Mouse (Mus musculus) hindbrain, embryonic 16.5 days (tissue): ENCODE measurements around the gene Xlr3b. TPM values are rescaled to one million over a fixed set of nuclear protein-coding genes. Genes with fewer than 3 reads are reported as not detected.
"Not testable (repeated sequence)": the region's sequence is repeated elsewhere in the genome, so short reads cannot be mapped to it uniquely, and the experiment has no call there.

ENCODE experiments used
- ATAC-seq: fragments of 200-750 bp; cut with Nextera tagmentation; 2 replicates; pipeline ENCODE4 v1.8.0; 2017; ENCODE audit warnings: moderate TSS enrichment, moderate library complexity
- H3K27ac ChIP-seq: fragments of 300-500 bp; sonication (generic); 2 replicates; pipeline ENCODE4 v1.5.1; 2014; ENCODE audit warnings: low read depth, mild to moderate bottlenecking, control low read depth, low read length, moderate library complexity
- H3K27me3 ChIP-seq: fragments of 300-500 bp; sonication (generic); replicated peaks from 2 replicates; pipeline ENCODE4 v1.6.1; 2014; ENCODE audit warnings: low read length; ENCODE audit not compliant: control insufficient read depth, insufficient read depth
- H3K36me3 ChIP-seq: fragments of 300-500 bp; sonication (generic); 2 replicates; pipeline ENCODE4 v1.6.1; 2014; ENCODE audit warnings: mild to moderate bottlenecking, low read length, moderate library complexity, mixed read lengths; ENCODE audit not compliant: control insufficient read depth, insufficient read depth
- H3K4me1 ChIP-seq: fragments of 300-500 bp; sonication (generic); 2 replicates; pipeline ENCODE4 v1.6.1; 2014; ENCODE audit warnings: low read depth, low read length; ENCODE audit not compliant: control insufficient read depth, insufficient read depth
- H3K4me2 ChIP-seq: fragments of 300-500 bp; sonication (generic); 2 replicates; pipeline ENCODE4 v1.6.1; 2014; ENCODE audit warnings: mild to moderate bottlenecking, low read length, control low read depth, moderate library complexity
- H3K4me3 ChIP-seq: fragments of 300-500 bp; sonication (generic); 2 replicates; pipeline ENCODE4 v1.5.1; 2014; ENCODE audit warnings: mild to moderate bottlenecking, low read length, control low read depth, moderate library complexity
- H3K9ac ChIP-seq: fragments of 300-500 bp; sonication (generic); 2 replicates; pipeline ENCODE4 v1.6.1; 2014; ENCODE audit warnings: low read depth, mild to moderate bottlenecking, control low read depth, low read length, moderate library complexity
- H3K9me3 ChIP-seq: fragments of 300-500 bp; sonication (generic); 2 replicates; pipeline ENCODE4 v1.6.1; 2014; ENCODE audit warnings: mild to moderate bottlenecking, low read length, moderate library complexity; ENCODE audit not compliant: control insufficient read depth
- WGBS: fragments of 180-500 bp; shearing (Covaris S2); extraction: QIAGEN DNeasy Blood & Tissue Kit; methylation state at CpG from one replicate; pipeline ENCODE4 v1.1.7; 2014; 5-methylcytosine and 5-hydroxymethylcytosine counted together
- polyA plus RNA-seq: library from polyadenylated mRNA; unstranded; fragments of >200 nt; fragmentation: Nextera tagmentation; extraction: Ambion mirVana; gene quantifications from 2 replicates; pipeline ENCODE4 v1.2.1, GENCODE M21; 2015

The Xlr3b gene
- polyA plus RNA-seq = 12.7 and 16.0 TPM in 2 replicates

DNA sequence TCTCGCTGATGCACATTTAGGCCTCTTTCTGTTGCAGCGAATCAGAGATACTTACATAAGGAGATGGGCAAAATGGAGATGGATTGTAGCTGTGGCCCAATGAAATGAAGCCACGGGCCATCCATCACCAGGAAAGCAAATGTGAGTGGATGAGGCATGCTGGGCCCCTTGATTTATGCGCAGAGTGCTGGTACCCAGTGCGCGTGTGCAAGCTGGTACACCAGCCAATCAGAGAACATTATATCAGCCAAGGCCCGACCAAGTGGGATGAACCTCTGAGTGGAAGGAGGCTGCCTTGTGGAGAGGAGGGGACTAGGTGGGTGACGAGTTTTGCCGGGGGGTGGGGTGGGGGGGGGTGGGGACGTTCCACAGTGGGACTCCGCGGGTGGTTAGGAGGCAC is at the start of gene Xlr3b:
Gene Xlr3b, plus strand, starts transcription at position 274 of the 400 bp plus-strand sequence.
- H3K27me3 ChIP-seq, H3K9ac ChIP-seq, H3K27ac ChIP-seq, H3K4me2 ChIP-seq, H3K36me3 ChIP-seq, H3K9me3 ChIP-seq, H3K4me3 ChIP-seq, H3K4me1 ChIP-seq: not testable (repeated sequence)
- ATAC-seq = peak; percentile 64
- WGBS = 89% methylated on average over 12 of the region's 12 CpGs

DNA sequence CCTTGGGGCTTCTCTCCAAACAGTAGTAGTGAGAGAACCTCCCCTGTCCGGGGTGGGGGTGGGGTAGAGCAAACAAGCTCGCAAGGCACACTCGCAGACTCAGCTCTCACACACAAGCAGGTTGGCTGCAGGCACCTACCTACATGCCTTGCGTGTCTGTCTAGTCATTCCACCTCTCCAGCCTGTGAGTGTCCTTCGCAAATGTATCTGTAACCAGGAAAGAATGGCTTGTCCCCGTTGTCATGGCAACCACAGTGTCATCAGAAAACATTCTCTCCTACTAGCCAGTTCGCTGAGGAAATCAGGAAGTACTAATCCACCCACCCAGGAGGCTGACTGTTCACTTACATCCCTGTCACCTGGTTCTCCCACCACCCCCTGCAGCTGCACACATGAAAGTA is 48.8 kb upstream of the Xlr3b start:
- H3K9me3 ChIP-seq, H3K27me3 ChIP-seq, H3K9ac ChIP-seq, H3K4me1 ChIP-seq, H3K4me2 ChIP-seq, H3K36me3 ChIP-seq, H3K27ac ChIP-seq, H3K4me3 ChIP-seq: not testable (repeated sequence)
- WGBS = no CpG with 5 or more reads among the region's 7 CpGs
- peak; percentile 88 for ATAC-seq

DNA sequence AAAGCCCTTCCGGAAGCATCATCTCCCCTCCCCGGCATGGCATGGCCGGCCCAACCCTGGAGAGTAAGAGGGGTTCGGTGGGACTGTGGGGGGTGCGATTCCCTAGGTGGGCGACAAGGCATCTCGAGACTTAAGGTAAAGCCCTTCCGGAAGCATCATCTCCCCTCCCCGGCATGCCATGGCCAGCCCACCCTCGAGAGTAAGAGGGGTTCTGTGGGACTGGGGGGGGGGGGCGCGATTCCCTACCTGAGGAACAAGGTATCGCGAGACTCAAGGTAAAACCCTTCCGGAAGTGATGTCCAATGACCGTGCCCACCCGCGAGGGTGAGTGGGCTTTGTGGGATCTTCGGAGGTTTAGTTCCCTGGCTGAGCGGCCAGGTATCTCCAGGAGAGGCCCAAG is 43.5 kb upstream of the Xlr3b start, which contains the start of gene Xlr5b:
Gene Xlr5b, plus strand, starts transcription at position 301 of the 400 bp plus-strand sequence.
- H3K4me3 ChIP-seq, H3K27ac ChIP-seq, H3K36me3 ChIP-seq, ATAC-seq, H3K9me3 ChIP-seq, H3K4me2 ChIP-seq, H3K4me1 ChIP-seq, H3K9ac ChIP-seq, H3K27me3 ChIP-seq: not testable (repeated sequence)
- no CpG with 5 or more reads among the region's 20 CpGs for WGBS

DNA sequence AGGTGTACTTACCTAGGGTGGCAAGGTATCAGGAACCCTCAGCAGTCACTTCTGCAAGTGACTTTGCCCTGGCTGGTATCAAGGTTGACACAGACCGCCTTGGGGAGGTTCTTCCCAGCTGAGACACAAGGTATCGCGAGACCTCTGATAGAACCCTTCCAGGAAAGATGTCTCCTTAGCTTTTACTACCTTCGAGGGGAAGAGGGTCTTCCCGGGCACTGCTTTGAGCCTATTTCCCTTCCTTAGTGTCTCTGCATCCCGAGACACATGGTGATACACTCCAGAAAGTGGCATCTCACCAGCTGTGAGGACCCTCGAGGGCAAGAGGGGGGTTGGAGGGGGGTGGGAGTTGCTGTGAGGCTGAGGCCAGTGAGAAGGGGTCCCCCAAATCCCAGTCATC is 42.7 kb upstream of the Xlr3b start, which contains the start of gene DXBay18:
Gene DXBay18, minus strand, starts transcription at position 101 of the 400 bp plus-strand sequence.
- not testable (repeated sequence) for H3K4me1 ChIP-seq, H3K9ac ChIP-seq, H3K36me3 ChIP-seq, H3K27ac ChIP-seq, ATAC-seq, H3K4me3 ChIP-seq, H3K4me2 ChIP-seq, H3K27me3 ChIP-seq, H3K9me3 ChIP-seq
- WGBS = no CpG with 5 or more reads among the region's 7 CpGs

DNA sequence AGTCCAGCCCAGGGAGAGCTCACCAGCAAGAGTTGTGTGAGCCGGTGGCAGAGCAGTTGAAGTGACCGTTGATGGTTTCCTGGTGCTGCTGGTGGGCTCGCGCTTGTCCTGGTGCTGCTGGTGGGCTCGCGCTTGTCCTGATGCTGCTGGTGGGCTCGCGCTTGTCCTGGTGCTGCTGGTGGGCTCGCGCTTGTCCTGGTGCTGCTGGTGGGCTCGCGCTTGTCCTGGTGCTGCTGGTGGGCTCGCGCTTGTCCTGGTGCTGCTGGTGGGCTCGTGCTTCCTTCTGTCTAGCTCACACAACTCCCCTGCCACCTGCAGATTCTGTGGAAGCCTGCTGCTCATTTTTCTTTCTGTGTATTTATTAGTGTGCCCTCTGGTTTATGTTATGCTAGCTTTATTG is 15.1 kb upstream of the Xlr3b start, which contains the start of gene Spin2d:
Gene Spin2d, minus strand, starts transcription at position 101 of the 400 bp plus-strand sequence.
- 91% methylated on average over 6 of the region's 15 CpGs for WGBS
- ATAC-seq, H3K4me1 ChIP-seq, H3K9ac ChIP-seq, H3K36me3 ChIP-seq, H3K27me3 ChIP-seq, H3K4me2 ChIP-seq, H3K27ac ChIP-seq, H3K9me3 ChIP-seq, H3K4me3 ChIP-seq: not testable (repeated sequence)

DNA sequence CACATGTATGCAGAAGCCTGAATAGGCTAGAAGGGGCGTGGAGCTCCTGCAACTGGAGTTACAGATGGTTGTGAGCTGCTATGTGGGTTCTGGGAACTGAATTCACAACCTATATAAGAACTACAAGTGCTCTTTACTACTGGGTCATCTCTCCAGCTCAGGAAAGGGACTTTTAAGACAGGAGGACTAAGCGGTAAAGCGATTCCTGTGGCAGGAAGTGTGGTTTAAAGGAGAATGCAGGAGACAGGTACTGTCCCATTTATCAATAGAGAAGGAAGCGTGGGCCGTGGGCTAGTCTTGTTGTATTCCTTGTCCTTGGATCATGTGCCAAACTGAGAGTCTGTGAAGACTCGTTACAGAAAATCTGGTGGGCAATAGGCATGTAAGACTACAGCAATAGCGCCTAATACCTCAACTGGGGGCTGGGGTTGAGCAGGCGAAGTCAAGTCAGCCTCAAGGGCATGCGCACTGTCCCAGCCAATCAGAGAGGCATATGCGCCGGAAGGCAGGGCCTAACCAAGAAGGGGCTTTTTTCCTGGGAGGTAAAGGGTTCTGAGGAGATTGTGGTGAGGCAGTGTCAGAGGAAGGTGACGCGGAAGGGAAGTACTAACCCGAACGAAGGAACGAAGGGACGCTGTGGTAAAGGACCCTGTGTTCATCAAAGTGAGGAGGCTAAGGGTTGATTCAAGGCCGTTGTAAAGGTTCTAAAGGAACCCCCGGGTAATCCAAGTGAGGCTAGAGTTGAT is 22.0 kb downstream of the Xlr3b start, which contains the start of gene Xlr4b:
Gene Xlr4b, plus strand, starts transcription at position 515 of the 746 bp plus-strand sequence.
- H3K27me3 ChIP-seq, H3K27ac ChIP-seq, H3K4me2 ChIP-seq, H3K4me1 ChIP-seq, H3K9me3 ChIP-seq, H3K4me3 ChIP-seq, H3K9ac ChIP-seq, ATAC-seq, H3K36me3 ChIP-seq: not testable (repeated sequence)
- WGBS = 83% methylated on average over 11 of the region's 19 CpGs

DNA sequence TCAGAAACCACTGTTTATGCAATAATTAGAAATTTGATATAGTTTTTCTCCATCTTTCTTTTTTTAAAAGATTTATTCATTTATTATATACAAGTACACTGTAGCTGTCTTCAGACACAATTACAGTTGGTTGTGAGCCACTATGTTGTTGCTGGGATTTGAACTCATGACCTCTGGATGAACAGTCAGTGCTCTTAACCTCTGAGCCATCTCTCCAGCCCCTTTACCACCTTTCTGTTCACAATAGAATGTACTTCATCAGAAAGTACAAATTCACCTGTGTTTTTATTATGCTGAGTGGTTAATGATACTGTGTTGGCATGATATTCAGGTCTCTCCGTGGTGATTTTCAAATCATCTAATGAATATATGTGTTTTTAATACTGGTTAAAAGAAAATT is 33.4 kb downstream of the Xlr3b start:
- no peaks in the 10 kb centered on the region for H3K9me3 ChIP-seq
- ATAC-seq = no peak
- H3K4me1 ChIP-seq = no peaks in the 10 kb centered on the region
- H3K36me3 ChIP-seq = no peaks in the 10 kb centered on the region
- no peak overlapping the region for H3K4me2 ChIP-seq
- WGBS = 44% methylated on average over 1 of the region's 1 CpGs
- no peak overlapping the region for H3K27ac ChIP-seq
- H3K9ac ChIP-seq = no peak overlapping the region
- no peak overlapping the region for H3K4me3 ChIP-seq
- no peaks in the 10 kb centered on the region for H3K27me3 ChIP-seq

DNA sequence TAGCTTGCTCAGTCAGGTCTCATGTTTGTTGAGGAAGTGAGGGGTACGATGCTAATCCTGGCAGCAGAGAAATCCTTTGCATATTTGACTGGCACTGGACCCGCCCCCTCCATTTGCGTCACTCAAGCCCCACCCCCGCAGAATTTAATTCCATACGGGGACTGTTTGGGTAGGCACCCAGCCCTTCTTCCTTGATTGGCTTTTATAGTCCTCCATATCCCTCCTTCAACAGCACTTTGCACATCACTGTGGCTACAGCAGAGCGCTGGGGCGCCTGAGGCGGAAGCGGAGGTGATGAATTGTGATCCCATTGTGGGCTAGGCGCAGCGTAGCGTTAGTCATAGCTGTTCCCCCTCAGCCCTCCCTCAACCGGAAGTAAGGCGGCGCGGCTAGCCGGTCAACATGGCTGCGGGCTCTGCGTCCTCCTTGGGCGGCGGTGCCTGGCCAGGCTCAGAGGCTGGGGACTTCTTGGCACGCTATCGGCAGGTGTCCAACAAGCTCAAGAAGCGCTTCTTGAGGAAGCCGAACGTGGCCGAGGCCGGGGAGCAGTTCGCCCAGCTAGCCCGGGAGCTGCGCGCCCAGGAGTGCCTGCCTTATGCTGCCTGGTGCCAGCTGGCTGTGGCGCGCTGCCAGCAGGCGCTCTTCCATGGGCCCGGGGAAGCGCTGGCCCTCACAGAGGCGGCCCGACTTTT is 36.1 kb downstream of the Xlr3b start, which contains the start of gene F8a:
Gene F8a, plus strand, starts transcription at position 378 of the 692 bp plus-strand sequence.
- no peaks in the 10 kb centered on the region for H3K36me3 ChIP-seq
- H3K9ac ChIP-seq = peak within 1 kb of the TSS; percentile 81
- H3K27me3 ChIP-seq = no peaks in the 10 kb centered on the region
- no peaks in the 10 kb centered on the region for H3K4me1 ChIP-seq
- peak; percentile 98 for ATAC-seq
- H3K9me3 ChIP-seq = no peaks in the 10 kb centered on the region
- H3K27ac ChIP-seq = peak within 1 kb of the TSS; percentile 94
- peak within 1 kb of the TSS; percentile 58 for H3K4me2 ChIP-seq
- H3K4me3 ChIP-seq = peak within 1 kb of the TSS; percentile 63
- WGBS = 11% methylated on average over 32 of the region's 39 CpGs

DNA sequence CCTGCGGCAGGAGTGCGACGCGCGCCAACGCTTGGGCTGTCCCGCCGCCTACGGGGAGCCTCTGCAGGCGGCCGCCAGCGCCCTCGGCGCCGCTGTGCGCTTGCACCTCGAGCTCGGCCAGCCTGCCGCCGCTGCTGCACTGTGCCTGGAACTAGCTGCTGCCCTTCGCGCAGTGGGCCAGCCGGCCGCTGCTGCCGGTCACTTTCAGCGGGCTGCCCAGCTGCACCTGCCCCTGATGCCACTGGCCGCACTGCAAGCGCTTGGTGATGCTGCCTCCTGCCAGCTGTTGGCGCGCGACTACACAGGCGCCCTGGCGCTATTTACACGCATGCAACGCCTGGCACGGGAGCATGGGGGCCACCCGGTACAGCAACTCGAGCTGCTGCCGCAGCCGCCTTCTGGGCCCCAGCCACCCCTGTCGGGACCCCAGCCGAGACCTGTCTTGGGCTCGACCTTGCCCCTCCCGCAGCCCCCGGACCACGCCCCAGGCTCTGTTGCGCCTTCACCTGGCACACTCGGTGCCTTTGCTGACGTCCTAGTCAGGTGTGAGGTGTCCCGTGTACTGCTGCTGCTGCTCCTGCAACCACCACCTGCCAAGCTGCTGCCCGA is 36.7 kb downstream of the Xlr3b start:
- WGBS = 21% methylated on average over 35 of the region's 51 CpGs
- H3K27ac ChIP-seq = peak overlapping the region; percentile 94
- peak; percentile 76 for ATAC-seq
- peak overlapping the region; percentile 58 for H3K4me2 ChIP-seq
- H3K4me3 ChIP-seq = peak overlapping the region; percentile 63
- H3K9ac ChIP-seq = peak overlapping the region; percentile 81
- no peaks in the 10 kb centered on the region for H3K4me1 ChIP-seq
- H3K9me3 ChIP-seq = no peaks in the 10 kb centered on the region
- H3K27me3 ChIP-seq = no peaks in the 10 kb centered on the region
- H3K36me3 ChIP-seq = no peaks in the 10 kb centered on the region
